Mouse (Mus musculus): Measurements from ENCODE around the gene Rrp7a. TPM values are rescaled to one million over a fixed set of nuclear protein-coding genes. Genes with fewer than 3 reads are reported as not detected.
A peak's percentile ranks its signal among the peaks of the same experiment; 100 is the strongest.

Gene Rrp7a
- total RNA-seq (2015): 17.5 and 21.2 TPM in 2 replicates
- total RNA-seq (2017): 50.8 and 57.9 TPM in 2 replicates

DNA sequence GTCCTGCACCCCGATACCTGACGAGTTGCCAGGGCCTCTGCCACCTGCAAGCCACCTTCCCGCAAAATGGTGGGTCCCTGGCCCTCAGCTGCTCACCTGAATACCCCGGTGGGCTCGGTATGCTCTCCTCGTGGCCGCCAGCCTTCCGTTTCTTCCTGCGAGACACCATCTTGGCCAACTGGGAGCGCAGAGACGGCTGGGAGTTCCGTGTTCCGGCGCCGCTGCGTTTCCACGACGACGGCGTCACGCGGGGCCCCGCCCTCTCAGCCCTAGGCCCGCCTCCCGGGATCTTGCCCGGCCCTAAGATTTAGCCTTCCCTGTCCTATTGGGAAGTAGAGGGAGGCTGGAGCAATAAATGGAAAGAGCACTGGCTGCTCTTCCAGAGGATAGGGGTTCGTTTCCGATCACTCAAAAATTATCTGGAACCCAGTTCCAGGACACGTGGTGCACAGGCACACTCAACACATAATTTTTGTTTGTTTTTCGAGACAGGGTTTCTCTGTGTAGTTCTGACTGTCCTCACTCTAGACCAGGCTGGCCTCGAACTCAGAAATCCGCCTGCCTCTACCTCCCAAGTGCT is at the start of gene Rrp7a:
Gene Rrp7a, minus strand, starts transcription at position 236 of the 580 bp plus-strand sequence.
- peak; percentile 99 for ATAC-seq (ENCODE audit: poor library complexity, severe bottlenecking)

DNA sequence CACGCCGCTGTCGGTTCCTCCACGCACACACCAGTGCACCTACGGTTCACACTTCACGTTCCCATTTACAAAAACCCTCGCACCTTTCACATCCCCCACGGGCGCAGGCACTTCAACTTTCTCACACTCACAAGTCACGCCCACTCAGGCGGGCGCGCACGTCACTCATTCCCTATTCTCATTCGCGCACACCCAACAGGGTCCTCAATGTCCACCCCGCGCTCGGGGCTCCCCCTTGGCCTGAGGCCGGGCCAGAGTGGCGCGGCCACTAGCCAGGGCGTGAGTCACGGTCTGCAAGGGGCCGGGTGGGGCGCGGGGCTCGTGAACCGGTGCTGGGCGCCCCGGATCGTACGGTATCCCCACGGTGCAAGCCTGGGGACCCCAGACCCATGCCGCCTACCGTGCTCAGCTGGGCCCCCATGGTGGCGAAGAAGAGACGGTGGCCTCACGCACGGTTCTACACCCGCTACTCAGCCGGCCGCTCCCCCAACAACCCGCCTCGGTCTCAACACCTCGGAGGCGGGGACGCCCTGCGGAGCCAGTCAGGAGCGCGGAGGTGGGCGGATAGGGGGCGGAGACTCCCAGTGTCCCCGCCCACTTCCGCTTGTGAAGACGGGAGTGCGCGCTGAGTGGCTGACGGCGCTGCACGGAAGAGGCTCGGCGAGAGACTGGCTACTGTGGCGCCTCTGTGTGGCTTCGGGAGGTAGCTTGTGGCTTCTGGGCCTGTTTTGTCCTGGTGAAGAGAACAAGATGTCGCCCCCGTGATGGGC is 49.3 kb upstream of the Rrp7a start:
- ATAC-seq (ENCODE audit: poor library complexity, severe bottlenecking): peak; percentile 91

DNA sequence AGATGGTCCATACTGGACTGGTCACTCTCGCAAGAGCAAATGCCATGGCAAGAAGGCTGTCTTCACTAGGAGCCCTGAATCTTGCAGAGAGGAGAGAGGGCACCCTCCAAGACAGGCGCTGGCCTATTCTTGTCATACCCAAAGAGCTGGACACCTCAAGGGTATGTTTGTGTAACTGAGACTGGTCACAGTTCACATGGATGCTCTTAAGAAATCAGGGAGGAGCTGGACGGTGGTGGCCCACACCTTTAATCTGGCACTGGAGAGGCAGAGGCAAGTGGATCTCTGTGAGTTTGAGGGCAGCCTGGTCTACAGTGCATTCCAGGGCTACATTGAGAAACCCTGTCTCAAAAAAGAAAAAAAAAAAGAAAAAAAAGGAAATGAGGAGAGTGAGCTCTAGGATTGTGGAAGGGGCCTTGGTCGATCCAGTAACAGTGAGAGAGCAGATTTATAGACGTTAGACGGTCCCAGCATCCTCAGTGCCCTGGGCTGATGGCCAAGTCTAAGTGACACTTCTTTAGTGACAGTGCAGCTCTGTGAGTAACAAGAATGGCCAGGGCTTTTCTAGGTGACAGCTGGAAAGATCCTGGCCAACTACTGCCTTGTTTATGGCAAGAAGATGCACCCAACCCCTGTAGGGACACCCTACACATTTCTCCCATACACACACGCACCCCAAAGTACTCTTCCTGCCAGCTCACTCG is 48.5 kb upstream of the Rrp7a start:
- 0 out of 2 replicates have a peak, but pooled peaks have one; percentile 0 for ATAC-seq (ENCODE audit: poor library complexity, severe bottlenecking)

DNA sequence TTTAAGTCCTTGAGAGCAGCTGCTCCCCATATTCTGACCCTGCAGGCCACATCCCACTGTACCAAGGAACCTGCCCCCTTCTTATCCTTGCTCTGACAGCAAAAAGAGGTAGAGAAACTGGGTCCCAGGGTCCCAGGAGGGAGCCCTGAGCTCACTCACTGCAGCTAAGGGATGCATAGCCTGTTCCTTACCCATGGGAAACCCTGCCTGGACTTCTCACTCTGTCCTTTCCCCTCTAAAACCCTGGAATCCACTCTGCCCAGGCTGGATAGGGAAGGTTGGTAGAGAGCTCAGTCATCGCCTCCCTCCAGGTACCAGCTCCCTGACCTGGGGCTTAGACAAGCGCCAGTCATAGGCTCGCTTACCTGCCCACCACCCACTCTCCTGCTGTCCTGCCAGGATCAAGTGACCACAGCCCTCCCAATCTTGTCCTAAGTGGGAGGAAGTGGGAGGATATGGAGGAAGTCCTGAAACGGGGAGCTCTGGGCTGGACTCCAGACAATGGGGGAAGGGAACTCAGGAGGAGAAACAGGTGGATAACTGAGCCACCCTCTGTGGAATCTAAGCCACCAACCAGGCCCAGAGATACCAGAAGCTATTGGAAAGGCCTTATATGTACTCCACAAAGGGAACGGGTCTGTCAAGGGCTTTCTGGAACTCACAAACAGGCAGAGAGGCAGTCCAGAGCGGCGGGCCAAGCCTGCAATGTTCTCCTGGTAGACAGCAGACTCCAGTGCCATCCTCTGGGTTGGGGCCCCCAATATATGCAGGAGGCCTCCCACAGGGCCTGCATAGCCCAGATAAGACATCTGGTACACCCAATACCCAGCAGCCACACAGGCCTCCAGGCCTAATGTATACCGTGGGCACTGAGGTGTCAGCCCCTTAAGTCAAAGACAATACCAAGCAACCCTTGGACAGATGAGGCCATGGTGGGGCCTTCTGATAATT is 47.4 kb upstream of the Rrp7a start:
- no peak for ATAC-seq (ENCODE audit: poor library complexity, severe bottlenecking)

DNA sequence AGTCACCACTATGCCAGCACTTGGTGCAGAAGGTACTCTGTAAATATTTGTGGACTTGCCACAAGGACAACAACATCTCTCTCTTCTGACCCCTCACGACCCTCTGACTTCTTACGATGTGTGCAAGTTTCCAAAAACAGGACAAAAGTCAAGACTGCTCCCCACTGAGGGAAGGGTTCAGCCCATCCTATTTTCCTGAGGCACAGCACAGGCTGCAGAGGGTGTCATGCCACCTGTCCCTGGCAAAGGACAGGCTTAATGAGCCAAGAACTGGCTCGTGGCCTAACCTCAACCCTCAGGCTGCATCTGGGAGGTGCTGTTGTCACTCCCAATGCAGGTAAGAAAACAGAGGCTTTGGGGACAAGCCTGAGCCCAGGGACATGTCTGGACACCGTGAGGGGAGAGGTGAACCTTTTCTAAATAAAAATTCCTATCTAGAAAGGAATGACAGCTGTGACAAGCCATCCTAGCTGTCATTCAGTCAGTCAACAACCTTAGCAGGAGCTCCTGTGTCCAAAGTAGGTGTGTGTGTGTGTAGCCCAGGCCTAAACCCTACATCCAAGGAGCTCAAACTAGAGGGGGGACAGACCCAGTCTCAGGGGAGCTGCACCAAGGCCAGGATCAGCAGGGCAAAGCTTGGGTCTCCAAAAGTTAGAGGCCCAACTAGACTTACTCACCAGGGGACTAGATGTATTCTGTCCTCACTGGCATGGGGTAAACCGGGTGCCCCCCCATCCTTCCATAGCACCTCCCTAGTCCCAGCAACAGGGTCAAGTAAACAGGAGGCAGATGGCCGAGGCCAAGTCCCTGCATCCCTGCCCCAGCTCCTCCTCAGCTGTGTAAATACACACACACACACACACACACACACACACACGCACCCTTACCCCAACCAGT is 46.5 kb upstream of the Rrp7a start:
- ATAC-seq (ENCODE audit: poor library complexity, severe bottlenecking): no peak

DNA sequence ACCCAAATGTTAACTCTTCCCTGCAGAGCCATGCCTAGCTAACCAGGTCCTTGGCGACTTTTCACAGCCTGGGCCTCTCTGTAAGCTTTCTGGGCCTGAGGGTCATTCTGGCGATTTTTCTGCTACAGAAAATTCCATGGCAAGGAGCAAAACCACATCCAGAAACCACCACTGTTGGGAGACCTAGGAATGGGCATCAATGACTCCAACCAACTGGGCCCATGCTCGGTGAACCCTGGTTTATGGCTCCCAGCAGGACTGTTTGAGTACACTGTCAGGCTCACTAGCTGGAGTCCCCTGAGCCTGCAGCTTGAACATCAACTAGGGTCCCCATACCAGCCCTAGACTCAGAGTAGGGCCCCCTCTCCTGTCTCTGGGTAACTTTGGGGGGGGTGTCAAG is 45.7 kb upstream of the Rrp7a start:
- no peak for ATAC-seq (ENCODE audit: poor library complexity, severe bottlenecking)

DNA sequence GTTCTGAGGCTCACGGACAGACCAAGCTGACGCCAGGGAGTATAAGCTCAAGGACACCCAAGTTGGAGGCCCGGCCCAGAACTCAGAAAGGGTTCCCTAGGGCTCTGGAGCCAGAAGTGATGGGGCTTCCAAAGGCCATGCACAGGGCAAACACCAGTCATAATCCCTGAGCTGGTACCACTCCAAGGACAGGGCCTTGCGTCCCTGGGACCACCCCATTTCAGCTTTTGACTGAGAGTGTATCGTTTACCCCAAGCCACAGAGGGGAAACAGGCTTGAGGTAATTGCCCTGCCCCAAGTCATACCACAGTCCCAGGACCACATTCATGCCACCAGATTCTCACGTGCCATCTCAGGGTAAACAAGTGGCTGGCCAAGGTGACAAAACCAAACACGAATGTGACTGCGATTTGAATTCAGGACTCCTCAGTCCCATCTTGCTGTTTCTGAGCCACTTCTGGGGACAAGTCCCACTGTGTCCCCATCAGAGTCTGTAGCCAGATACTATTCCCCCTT is 45.0 kb upstream of the Rrp7a start:
- no peak for ATAC-seq (ENCODE audit: poor library complexity, severe bottlenecking)

DNA sequence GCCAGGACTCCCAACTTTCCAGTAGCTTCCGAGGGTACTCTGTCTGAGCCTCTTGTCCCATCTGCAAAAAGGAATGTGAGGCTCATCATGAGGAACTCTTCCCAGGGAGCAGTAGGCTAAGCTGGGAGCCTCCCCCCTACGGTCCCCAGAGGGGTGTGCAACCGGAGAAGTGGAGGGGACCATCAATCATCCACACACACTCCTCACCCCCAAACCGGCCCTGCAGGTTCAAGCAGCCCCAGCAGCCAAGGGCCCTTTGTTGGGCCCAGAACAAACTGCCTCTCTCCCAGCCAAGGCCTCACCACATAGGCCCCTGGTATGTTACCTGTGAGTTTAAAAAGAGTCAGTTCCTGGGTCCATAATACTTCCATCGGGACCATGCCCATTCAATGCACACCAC is 44.5 kb upstream of the Rrp7a start:
- ATAC-seq (ENCODE audit: poor library complexity, severe bottlenecking): no peak

DNA sequence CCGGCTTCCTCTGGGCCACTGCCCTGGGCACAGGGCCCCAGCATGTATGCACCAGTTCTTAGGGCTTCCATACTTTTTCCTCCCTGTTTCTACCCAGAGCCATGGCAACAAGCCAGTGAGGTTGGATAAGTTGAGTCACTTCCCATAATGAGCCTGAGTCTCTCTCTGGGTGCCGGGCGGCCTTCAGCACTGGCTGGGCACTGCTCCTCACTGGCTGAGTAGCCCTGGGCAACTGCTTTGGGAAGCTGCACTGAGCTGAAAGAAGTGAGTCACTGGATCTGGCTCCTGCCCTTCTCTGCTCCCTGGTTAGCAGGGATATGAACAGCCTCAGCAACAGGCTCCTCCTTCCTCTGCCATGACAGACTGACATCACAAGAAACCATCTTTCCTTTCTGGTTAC is 44.0 kb upstream of the Rrp7a start:
- ATAC-seq (ENCODE audit: poor library complexity, severe bottlenecking): no peak

DNA sequence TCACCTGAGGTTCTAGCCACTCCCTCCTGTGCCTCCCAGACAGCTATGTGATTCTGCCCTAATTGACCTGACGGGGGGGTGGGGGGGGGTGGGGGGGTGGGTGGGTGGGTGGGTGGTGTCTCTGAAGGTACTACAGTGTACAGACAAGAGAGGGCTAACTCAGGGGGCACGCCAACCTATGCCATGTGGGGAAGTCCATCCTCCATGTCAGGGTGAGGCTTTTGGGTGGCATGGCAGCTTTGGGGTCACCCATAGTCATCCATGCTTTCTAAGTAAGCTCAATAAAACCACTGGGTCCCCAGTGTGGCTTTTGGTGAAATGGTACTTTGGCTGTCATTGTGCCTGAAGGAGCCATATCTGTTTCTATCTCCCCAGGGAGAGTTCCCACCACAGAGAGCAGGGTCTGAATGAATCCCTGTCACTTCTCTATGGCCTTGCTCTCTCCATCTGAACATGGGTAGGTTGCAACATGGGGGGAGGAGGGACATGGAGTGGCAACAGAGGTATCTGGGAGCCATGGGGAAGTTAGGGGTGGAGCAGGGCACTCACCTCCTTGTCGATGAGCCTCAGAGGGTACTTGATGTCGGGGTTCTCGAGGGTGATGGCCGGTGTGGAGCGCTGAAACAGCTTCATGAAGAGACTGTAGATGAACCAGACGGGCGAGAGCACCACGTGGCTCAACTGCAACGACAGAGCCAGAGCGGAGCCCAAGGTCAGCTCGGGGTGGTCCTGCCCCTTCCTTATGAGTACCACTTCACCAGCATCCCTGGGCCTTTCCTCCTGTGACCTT is 43.1 kb upstream of the Rrp7a start:
- no peak for ATAC-seq (ENCODE audit: poor library complexity, severe bottlenecking)

DNA sequence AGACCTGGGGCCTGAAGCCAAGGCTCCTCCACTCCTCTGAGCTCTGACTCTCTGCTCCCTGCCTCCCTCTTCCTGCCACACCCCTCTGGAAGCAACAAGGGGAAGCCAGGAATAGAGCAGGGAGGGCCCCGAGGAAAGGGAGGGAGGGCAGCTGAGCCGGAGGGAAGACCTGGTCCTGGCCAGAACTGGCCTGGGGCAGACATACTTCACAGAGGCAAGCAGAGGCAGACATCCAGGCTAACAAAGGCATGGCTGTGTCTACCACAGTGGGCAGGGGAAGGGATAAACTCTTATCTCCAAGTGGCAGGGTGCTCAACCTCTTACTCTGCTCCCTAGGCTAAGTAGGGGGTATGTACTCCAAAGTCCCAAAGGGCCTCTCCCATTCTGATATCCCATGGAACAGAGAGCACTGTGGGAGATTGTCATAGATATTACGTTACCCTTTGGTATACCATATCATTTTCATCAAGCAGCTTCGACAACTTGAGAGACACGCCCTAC is 42.4 kb upstream of the Rrp7a start:
- no peak for ATAC-seq (ENCODE audit: poor library complexity, severe bottlenecking)

DNA sequence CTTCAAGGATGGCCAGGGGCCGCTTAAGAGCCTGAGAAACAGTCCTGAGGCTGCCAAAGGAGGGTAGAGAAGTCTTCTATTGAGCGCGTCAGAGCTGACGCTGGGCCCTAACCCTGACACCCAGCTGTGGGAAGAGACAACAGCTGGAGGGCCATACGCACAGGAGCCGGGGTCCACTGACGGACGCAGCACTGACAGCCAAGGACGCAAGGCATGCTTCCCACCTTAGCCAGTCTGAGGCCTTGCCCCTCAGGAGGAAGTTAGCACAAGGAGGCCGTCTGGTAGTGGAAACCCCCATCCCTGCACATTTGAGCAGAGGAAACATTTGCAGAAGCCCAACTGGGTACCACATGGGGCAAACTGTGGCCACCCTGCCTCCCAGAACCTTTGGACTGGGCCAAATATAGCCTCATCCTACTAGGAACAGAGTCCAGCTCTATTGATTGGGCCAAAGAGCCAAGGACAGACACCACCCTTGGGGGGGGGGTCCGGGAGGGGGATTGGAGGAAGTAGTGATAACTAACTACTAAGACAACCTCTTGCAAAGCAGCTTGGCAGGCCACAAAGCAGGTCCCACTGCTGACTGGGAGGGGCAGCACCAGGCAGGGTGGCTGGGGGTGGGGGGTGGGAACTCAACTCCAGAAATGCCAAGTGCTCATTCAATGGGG is 40.4 kb upstream of the Rrp7a start:
- no peak for ATAC-seq (ENCODE audit: poor library complexity, severe bottlenecking)

DNA sequence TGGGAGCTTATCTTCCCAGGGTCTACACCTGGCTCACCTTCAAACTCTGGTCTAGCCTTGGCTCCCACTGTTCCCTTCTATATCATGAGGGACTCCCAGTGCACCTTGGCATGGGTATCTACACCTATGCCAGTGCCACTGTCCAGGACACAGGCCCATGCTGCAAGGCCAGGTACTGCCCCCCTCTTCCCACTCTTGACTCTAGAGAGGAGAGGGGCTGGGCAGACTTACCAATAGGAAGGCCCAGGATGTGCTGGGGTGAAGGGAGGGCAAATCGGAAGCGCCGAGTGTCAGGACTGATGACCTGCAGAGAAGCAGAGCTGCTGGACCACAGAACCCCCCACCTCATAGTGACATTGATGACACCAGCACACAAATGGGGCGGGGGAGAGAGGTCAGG is 39.4 kb upstream of the Rrp7a start:
- no peak for ATAC-seq (ENCODE audit: poor library complexity, severe bottlenecking)

DNA sequence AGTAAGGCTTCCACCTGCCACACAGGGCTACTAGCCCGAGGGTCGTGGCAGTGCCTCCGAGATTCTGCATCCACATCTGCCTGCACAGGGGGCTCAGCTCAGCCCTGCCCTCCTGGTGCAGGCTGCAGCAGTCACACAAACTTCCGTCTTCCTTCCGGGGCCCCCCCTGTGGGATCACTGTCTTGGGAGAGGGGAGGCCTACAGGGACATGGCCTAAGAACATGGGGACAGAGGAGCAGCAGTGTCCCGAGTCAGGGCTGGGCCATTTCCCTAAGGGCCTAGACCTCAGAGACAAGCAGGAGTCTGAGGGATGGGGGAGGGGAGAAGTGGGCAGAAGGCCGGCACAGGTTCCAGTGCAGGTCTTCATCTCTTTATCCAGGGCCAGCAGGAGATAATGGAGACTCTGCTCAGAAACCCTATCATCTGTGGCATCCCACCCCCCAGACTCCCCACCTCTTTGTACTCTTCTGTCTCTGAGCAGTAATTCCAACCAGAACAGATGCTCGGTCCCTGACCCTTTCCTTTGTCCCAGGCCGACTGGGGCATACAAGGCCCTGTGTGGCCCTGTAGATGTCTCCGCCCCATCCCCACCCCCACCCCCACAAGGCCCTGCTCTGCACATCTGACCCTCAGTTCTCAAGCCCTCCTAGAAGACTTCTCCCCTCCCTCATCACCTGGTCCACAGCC is 38.6 kb upstream of the Rrp7a start:
- no peak for ATAC-seq (ENCODE audit: poor library complexity, severe bottlenecking)

DNA sequence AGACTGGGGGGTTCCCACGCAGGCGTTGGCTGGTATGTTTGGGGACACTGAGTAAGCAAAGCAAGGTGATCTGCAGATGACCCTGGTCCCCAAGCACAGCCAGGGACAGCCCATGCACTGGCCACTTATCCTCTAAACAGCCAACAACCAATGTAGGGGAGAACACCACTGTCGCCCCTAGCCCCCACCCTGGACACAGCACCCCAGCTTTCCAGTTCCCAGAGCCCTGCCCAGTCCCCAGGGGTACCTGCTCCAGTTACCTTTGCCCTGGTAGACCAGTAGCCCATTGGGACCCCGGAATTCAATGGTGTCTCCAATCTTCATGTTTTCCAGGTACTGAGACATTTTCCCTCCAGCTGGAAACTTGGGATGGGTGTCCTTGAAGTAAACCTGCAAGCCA is 38.0 kb upstream of the Rrp7a start:
- no peak for ATAC-seq (ENCODE audit: poor library complexity, severe bottlenecking)

DNA sequence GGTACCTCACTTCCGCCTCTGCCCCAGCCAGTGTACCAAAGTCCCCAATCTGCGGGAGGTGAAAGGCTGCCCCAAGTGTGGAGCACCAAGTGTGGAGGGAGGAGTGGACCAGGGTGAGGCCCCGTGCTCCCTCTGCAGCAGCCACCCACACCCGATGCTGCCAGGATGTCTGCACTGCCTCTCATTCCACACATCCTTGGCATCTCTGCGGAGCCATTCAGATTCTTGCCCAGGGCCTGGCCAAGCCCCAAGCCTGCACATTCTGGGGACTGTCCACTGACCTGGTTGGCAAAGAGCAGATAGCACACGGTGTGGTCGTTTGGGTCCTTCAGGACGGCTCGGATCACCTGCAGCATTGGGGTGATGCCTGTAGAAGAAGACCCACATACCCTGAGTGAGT is 37.2 kb upstream of the Rrp7a start:
- no peak for ATAC-seq (ENCODE audit: poor library complexity, severe bottlenecking)

DNA sequence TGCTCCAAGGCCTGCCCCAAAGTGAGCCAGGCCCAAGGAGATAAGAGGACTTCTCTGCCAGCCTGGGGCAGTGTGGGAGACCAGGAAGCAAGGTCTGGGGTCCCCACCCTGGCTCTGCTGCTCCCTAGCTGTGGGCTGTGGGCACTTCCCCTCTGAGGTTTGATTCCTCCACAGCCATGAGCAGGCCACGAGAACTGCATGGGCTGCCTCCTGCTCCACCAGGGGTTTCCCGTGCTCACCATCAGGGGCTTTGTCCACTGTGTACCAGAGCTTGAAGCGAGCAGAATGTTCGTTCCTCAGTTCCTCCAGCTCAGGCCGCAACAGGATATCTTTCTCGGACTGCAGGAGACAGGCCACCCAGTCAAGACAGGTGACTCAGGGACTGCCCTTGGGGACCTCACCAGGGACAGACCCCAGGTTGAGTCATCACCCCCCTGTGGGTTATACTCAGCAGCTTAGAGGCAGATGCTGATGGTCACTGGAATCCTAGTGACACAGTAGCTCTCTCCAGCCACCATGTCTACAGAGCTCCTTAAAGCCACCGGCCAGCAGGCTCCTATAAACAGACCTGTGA is 36.1 kb upstream of the Rrp7a start:
- ATAC-seq (ENCODE audit: poor library complexity, severe bottlenecking): no peak
